Mouse (Mus musculus): Measurements from ENCODE around the gene Zfp827.

Gene Zfp827

GRCm38 (mm10) chr8:79224363-79224762, 196.1 kb downstream of the Zfp827 start:
- DNase-seq (ENCODE audit: low spot score), result no peak

- DNase-seq (ENCODE audit: low spot score), result no peak
Measured at GRCm38 (mm10) chr8:79225586-79225985, 197.3 kb downstream of the Zfp827 start.

DNA sequence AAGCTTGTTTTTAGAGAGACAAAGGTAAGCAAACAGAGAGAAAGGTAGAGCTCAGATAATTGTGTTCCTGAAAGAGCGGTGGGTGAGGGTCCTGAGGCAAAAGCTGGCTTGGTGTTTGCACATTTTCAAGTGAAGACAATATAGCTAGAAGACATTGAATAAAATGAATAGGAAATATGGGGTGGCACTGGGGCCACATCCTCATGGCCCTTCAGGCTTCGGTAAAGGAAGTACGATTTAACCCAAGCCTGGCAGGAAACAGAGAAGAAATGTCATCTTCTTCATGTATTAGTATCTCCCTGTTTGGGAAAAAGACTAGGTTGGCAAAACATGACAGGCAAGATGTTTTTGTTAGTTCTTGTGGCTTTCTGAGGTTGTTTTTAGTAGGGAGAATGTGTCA, 197.8 kb downstream of the Zfp827 start:
- no peak for DNase-seq (ENCODE audit: low spot score)

GRCm38 (mm10) chr8:79227194-79227593, 199.0 kb downstream of the Zfp827 start:
- no peak for DNase-seq (ENCODE audit: low spot score)

DNA sequence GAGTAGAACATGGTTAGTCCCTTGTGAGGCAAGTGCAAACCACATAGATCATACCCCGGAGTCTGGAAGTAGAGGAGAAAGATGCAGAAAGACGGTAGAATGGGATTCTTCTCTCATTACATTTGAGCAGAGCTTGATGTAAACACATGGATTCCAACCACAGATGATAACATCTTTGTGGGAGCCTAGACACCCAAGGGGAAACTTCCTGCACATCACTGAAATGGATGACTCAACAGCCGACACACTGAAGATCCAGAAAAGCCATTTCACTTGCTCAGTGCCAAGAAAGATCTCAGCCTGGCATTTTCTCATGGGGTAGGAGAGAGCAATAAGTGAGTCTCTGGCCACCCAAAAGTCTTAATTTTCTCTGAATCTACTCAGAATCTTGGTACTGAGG, 199.7 kb downstream of the Zfp827 start:
- DNase-seq (ENCODE audit: low spot score), result no peak

- no peak for DNase-seq (ENCODE audit: low spot score)
Measured at GRCm38 (mm10) chr8:79229266-79229888, 201.1 kb downstream of the Zfp827 start.

DNA sequence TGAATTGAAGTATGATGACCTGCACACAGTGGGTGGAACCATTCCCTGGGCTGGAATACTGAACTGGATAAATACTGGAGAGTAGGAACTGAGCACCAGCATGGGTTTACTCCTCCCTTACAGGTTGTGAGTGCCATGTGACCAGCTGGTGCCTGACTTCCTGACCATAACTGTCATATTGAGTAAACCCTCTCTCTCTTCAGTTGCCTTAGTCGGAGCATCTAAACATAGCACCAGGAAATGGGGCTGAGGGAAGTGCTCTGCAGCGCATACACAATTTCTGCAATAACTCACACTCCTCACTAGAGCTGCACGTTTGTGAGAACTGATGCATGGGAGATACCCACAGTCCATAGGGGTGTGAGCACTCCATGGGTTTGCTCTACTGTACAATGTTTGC, 211.1 kb downstream of the Zfp827 start:
- no peak for DNase-seq (ENCODE audit: low spot score)

- DNase-seq (ENCODE audit: low spot score), result no peak
Measured at GRCm38 (mm10) chr8:79239996-79240395, 211.8 kb downstream of the Zfp827 start.
